Mouse (Mus musculus): ENCODE data around the gene Icam1.
"Not testable (repeated sequence)": the region's sequence is repeated elsewhere in the genome, so short reads cannot be mapped to it uniquely, and the experiment has no call there.

Gene Icam1

DNA sequence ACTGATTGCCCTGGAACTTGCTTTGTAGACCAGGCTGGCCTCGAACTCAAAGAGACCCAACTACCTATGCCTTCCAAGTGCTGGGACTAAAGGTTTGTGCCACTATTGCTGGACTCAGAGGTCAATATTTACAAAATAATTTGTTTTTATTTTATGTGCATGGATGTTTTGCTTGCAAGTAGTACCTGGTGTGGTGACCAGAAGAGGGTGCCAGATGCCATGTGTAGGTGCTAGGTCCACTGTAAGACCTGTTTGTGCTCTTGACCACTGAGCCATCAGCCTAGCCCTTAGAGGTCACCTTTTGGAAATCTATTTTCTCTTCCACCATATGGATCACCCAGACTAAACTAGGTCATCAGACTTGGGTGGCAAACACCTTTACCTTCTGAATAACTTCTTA lies 6.9 kb downstream of the Icam1 start:
- no peak for DNase-seq (ENCODE audit: low spot score in 2 of 2)

DNA sequence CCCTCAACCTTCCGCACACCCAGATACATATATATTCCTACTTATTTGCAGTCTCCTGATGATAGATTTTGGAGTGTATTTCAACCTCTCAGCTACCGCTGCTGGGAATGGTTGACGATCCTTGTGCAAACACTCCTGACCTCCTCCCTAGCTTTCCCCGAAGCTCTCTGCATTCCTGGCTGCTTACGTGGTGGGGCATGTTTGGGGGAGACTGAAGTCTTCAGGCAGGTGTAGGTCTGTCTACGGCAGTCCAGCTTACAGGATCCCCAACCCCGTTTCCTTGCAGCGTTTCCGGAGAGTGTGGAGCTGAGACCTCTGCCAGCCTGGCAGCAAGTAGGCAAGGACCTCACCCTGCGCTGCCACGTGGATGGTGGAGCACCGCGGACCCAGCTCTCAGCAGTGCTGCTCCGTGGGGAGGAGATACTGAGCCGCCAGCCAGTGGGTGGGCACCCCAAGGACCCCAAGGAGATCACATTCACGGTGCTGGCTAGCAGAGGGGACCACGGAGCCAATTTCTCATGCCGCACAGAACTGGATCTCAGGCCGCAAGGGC lies 9.5 kb downstream of the Icam1 start:
- no peak for DNase-seq (ENCODE audit: low spot score in 2 of 2)

DNA sequence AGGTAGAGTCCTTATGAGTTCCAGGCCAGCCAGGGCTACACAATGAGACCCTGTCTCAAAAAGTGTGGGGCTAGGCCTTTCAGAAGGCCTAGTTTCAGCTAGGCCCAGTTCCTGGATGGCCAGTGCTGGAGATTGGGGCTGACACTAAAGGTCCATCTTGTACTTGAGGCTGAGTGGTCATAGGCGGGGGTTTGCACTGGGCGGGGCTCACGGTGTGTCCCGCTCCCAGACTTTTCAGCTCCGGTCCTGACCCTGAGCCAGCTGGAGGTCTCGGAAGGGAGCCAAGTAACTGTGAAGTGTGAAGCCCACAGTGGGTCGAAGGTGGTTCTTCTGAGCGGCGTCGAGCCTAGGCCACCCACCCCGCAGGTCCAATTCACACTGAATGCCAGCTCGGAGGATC lies 11.1 kb downstream of the Icam1 start:
- no peak for DNase-seq (ENCODE audit: low spot score in 2 of 2)

DNA sequence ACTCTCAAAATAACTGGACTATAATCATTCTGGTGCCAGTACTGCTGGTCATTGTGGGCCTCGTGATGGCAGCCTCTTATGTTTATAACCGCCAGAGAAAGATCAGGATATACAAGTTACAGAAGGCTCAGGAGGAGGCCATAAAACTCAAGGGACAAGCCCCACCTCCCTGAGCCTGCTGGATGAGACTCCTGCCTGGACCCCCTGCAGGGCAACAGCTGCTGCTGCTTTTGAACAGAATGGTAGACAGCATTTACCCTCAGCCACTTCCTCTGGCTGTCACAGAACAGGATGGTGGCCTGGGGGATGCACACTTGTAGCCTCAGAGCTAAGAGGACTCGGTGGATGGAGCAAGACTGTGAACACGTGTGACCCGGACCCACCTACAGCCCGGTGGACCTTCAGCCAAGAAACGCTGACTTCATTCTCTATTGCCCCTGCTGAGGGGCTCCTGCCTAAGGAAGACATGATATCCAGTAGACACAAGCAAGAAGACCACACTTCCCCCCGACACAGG lies 12.0 kb downstream of the Icam1 start:
- DNase-seq (ENCODE audit: low spot score in 2 of 2): no peak

DNA sequence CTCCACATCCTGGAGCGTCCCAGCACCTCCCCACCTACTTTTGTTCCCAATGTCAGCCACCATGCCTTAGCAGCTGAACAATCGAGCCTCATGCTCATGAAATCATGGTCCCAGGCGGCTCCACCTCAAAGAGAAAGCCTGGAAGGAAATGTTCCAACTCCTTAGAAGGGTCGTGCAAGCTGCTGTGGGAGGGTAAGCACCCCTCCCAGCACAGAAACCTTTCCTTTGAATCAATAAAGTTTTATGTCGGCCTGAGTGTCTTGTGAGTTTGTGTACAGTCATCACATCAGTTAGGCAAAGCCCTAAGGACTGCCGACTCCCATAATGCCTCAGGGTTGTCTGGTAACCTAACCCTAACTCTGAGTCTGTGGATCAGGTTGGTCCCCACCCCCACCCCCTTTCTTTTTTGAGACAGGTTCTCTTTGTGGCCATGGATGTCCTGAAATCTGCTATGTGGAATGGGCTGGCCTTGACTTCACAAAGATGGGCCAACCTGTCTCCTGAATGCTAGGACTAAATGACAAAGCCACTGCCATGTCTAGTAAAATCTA lies 12.8 kb downstream of the Icam1 start:
- DNase-seq (ENCODE audit: low spot score in 2 of 2): no peak

DNA sequence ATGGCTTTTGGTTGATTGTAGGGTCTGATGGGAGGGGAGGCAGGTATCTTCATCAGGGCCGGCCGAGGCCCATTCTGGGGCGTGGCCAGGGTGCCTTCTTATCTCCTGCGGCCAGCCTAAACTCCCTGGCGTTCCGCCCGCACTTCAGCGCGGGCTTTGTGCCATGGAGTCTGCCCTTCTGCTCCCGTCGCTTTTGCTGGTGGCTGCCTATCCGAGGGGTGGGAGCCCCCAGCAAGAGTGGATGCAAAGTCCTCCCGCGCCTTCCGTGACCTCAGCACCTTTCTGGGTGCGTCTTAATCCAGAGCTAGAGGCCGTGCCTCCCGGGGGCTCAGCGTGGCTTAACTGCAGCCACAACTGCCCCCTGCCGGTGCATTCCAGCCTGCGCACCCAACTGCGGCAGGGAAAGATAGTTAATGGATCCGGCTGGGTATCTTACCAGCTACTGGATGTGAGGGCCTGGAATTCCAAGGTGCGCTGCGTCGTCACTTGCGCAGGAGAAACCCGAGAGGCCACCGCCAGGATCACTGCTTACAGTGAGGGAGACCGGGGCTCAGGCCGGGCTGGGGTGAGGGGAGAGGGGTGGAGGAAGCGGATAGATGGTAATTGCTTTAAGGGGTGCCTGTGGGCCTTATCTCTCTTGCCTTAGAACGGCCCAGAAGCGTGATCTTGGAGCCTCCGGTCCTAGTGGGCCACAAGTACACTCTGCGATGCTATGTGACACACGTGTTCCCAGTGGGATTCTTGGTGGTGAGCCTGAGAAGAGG lies 13.7 kb downstream of the Icam1 start, which contains the start of gene Icam4:
Gene Icam4 (plus strand): TSS at position 83 of the 764 bp plus-strand sequence.
- DNase-seq (ENCODE audit: low spot score in 2 of 2): peak in 1 of 2 experiments; percentile 80

DNA sequence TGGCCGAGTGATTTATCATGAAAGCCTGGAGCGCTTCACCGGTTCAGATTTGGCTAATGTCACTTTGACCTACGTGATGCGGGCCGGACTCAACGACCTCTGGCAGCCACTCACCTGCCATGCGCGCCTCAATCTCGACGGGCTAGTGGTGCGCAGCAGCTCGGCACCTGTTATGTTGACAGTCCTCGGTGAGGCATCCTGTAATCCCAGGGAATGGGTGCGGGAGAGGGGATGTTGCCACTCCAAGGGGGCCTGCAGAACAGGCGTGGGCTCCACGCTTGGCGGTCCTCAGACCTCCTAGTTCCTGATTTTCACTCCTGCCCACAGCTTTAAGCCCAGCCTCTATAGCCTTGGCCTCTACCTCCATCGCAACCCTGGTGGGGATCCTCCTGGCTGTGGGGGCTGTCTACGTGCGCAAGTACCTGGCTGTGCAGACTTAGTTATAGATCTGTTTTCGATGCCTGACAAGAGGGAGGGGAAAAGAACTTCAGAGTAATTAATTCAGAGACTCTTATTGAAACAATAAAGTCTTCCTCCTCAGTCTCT lies 14.3 kb downstream of the Icam1 start:
- DNase-seq (ENCODE audit: low spot score in 2 of 2): no peak

DNA sequence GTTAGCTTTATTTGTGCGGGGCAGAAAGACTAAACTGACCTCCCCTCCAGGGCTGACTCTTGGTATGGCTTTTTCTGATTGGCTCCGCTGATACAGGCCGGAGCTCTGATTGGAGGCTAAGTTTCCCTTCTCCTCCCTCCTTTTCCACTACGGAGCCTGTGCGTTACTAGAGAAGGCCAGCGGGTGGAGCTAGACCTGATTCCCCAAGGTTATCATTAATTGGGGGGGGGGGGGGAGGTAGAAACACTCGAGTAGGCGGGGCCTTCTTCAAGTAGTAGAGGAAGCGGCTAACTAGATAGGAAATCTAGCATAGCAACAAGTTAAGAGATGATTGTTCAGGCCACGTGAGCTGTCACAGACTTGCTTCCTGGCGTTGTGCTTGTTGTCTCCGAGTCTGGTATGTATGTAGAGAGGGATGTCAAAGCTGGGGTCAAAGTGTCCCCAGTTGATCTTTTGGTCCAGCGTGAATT lies 15.0 kb downstream of the Icam1 start:
- DNase-seq (ENCODE audit: low spot score in 2 of 2): peak; percentile 74 to 92

DNA sequence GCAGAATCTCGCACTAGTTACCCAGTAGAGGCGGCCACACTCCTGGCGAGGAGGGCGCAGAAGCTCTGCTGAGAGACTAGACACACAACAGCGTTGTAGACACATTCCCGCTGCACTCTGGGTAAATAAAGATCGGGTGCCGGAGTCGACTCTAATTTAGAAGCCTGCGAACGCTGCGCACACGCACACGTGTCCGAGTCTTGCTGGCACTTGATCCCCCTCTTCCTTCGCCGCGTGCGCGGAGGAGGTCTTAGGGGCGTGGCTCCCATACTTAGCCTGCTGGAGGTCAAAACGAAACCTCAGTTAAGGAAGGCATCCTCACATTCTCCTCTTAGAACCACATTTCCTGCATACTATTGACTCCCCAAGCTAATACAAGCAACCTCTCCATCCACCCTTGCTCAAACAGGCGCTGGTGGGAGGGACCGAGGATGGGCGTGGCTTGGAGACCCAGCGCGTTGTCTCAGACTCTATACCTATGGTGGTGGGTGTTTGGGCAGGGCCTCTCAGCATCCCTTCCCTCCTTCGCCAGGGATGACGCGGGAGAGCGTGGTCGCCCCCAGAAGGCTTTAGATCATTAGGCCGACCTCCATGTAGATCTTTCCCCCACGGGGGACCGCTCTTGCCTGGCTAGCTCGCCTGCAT lies 15.6 kb downstream of the Icam1 start:
- peak; percentile 87 for DNase-seq (ENCODE audit: low spot score in 2 of 2)

DNA sequence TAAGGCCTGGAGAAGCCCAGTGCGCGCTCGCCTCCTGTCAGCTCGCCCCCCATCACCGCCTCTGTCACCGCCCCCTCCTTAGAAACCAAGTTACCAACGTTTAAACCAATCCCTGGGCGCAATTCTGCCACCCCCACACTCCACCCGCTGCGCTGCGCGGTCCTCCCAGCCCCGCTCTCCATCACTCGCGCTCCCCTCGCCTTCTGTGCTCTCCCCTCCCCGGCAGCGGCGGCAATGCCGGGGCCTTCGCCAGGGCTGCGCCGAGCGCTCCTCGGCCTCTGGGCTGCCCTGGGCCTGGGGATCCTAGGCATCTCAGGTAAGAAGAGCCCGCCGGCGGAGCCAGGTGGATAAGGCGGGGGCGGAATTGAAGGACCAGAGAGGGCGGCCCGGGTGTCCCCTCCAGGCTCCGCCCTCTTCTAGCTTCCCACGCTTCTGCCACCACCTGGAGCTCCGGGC lies 16.1 kb downstream of the Icam1 start, which contains the start of gene Icam5:
Gene Icam5 (plus strand): TSS at position 178 of the 456 bp plus-strand sequence.
- peak; percentile 83 to 87 for DNase-seq (ENCODE audit: low spot score in 2 of 2)

DNA sequence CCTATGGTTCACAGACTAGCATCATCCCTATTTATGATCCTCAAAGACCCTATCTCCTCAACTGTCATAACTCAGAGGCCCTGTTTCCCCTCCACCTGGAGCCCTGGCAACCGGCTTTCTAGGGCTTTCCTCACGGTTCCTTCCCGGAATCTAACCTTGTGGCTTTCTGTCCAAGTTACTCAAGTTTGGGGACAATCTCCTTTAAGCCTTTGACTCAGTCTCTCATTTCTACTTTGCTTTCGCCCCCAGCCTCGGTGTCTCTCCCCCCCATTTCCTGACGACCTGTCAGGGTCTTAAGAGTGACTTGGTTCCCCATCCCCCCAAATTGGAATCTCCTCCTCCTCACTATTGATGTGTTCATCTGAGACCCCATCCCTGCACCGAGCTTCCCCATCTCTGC lies 16.7 kb downstream of the Icam1 start:
- no peak for DNase-seq (ENCODE audit: low spot score in 2 of 2)

DNA sequence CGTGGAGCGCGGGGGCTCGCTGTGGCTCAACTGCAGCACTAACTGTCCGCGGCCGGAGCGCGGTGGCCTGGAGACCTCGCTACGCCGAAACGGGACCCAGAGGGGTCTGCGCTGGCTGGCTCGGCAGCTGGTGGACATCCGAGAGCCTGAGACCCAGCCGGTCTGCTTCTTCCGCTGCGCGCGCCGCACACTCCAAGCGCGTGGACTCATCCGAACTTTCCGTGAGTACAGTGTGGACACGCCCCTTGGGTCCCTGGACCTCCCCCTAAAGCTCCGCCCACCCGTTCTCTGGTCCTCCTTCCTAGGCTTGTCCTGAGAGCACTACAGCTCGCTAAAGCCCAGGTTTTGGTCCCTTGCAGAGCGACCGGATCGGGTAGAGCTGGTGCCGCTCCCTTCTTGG lies 17.4 kb downstream of the Icam1 start:
- peak in 1 of 2 experiments; percentile 74 for DNase-seq (ENCODE audit: low spot score in 2 of 2)

DNA sequence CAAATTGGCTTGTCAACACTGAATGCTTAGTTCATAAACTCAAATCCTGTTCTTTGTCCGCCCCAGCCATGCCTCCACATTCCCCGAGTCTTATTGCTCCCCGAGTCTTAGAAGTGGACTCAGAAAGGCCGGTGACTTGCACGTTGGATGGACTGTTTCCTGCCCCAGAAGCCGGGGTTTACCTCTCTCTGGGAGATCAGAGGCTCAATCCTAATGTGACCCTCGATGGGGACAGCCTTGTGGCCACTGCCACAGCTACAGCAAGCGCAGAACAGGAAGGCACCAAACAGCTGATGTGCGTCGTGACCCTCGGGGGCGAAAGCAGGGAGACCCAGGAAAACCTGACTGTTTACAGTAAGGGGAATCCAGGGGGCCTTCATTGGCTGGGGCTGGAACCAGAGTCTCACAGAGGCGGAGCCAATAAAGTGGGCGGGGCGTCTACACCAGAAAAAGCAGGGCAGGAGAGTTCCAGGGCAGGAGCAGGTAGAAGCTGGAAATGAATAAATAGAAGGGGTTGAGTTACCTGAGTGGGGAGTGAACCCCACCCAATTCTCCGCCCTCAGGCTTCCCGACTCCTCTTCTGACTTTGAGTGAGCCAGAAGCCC lies 18.8 kb downstream of the Icam1 start:
- DNase-seq (ENCODE audit: low spot score in 2 of 2): no peak

DNA sequence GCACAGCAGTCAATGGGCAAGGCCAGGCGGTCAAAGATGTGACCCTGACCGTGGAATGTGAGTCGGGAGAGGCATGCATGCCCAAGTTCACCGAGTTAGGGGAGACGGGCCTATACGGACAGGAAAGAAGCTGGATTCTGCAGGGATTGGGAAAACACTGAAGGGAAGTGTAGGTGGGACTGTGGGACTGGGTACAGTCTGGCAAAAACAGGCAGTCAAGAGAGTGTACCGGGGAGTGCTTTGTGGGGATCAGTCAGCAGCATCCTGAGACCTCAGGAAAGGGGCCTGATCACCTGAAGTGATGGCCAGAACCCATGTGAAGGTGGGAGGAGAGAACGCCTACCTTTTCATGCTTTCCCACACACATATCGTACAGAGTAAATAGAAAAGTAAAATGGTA lies 19.8 kb downstream of the Icam1 start:
- peak in 1 of 2 experiments; percentile 18 for DNase-seq (ENCODE audit: low spot score in 2 of 2)

DNA sequence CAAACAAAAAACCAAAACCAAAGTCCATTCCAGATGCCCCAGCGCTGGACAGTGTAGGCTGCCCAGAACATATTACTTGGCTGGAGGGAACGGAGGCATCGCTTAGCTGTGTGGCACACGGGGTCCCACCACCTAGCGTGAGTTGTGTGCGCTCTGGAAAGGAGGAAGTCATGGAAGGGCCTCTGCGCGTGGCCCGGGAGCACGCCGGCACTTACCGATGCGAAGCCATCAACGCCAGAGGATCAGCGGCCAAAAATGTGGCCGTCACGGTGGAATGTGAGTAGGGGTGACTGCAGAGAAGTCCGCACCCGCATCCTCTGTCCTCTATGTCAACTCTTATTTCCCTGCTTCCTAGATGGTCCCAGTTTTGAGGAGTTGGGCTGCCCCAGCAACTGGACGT lies 20.4 kb downstream of the Icam1 start:
- DNase-seq (ENCODE audit: low spot score in 2 of 2): peak in 1 of 2 experiments; percentile 5

DNA sequence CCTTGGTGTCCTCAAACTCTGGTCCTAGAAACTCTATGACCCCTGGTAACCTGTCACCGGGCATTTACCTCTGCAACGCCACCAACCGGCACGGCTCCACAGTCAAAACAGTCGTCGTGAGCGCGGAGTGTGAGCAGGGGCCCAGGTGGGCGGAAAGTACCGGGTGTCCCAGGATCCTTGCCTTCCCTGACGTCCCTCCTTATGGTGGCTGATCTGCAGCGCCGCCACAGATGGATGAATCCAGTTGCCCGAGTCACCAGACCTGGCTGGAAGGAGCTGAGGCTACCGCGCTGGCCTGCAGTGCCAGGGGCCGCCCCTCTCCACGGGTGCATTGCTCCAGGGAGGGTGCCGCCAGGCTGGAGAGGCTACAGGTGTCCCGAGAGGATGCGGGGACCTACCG lies 20.9 kb downstream of the Icam1 start:
- peak in 1 of 2 experiments; percentile 25 for DNase-seq (ENCODE audit: low spot score in 2 of 2)

DNA sequence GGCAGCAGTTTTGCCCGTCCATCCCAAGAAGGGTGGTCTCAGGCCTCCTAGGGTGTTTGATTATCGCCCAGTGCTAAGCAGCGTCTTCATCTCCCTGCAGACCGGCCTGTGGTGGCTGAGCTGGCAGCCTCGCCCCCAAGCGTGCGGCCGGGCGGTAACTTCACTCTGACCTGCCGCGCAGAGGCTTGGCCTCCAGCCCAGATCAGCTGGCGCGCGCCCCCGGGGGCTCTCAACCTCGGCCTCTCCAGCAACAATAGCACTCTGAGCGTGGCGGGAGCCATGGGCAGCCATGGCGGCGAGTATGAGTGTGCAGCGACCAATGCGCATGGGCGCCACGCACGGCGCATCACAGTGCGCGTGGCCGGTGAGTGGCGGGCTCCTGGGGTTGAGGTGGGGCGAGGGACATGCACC lies 21.7 kb downstream of the Icam1 start:
- peak in 1 of 2 experiments; percentile 29 for DNase-seq (ENCODE audit: low spot score in 2 of 2)

DNA sequence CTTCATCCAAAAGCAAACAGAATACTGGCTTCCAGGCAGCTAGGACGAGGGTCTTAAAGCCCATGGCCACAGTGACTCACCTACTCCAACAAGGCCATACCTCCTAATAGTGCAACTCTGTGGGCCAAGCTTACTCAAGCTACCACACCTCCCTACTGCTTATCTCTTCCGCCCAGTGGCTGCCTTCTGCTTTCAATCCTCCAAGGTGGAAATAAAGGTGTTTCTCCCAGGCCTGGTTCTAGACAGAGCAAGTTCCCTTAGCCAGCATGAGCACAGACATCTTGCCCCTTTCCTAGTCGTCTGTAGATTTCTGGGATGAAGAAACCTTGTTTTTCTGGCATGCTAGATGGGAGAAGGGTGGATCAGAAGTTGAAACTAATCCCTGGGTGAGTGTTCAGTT lies 24.0 kb downstream of the Icam1 start:
- DNase-seq (ENCODE audit: low spot score in 2 of 2): no peak

DNA sequence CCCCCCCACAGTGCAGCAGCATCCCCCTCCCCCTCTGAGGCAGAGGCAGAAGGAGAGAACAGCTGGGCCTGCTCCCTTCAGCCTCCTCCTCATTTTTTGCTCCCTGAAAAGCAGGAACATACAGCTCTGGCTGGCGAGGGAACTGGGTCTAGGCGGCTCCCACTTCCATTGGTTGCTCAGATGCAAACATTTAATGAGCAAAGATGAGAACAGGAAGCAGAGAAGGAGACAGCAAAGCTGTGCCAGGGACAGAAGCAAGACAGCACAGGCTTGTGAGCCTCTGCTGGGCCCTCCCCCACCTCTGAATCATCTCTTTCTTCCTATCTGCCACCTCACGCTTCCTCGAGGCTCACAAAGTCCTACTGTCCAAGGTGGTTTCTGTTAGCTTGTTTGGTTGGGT lies 25.5 kb downstream of the Icam1 start:
- DNase-seq (ENCODE audit: low spot score in 2 of 2): peak; percentile 87 to 89

DNA sequence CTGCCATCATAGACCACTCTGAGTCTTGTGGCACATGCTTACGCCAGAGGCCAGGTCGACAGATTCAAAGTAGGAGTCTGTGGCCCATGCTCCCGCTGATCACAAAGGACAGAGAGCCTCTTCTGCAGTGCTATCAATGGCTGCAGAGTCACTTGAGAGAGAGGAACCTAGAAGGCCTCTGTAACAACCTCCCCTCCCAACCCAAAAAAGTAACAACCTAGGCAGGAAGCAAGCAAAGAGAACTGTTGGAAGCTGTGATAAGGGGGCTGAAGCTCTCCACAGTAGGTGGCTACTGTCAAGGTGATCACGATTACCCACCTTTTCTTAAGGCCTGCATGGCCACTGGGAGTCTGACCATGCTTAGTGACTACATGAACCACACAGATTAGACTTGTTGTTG lies 27.8 kb downstream of the Icam1 start:
- no peak for DNase-seq (ENCODE audit: low spot score in 2 of 2)

DNA sequence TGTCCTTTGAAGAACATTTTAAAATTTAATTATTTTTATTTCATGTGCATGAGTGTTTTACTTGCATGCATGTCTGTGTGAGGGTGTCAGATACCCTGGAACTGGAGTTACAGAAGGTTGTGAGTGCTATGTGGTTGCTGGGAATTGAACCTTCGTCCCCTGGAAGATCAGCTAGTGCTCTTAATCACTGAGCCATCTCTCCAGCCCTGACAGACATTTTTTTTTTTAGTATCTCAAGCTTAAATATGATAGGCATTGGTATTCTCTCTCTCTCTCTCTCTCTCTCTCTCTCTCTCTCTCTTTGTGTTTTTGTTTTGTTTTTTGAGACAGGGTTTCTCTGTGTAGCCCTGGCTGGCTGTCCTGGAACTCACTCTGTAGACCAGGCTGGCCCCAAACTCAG lies 29.0 kb downstream of the Icam1 start:
- DNase-seq (ENCODE audit: low spot score in 2 of 2): not testable (repeated sequence)
